Mouse (Mus musculus) adrenal gland, adult 18-20 months (tissue): ENCODE data around the gene Rps6ka3. TPM values are rescaled to one million over a fixed set of nuclear protein-coding genes. Genes with fewer than 3 reads are reported as not detected.

Experiments used
- DNase-seq, 2 experiments: peaks; one replicate each; pipeline ENCODE4 v3.0.0; 2021 to 2022; ENCODE audit warnings: low spot score in 2 of 2
- total RNA-seq, 2 experiments: library from RNA; stranded (reverse); gene quantifications; 1 replicate in 1 of 2; 2 replicates in 1 of 2; pipeline ENCODE4 v1.2.3; 2021

The Rps6ka3 gene
- total RNA-seq, 2 experiments from 2014 or later = 50.6 to 69.6 TPM

DNA sequence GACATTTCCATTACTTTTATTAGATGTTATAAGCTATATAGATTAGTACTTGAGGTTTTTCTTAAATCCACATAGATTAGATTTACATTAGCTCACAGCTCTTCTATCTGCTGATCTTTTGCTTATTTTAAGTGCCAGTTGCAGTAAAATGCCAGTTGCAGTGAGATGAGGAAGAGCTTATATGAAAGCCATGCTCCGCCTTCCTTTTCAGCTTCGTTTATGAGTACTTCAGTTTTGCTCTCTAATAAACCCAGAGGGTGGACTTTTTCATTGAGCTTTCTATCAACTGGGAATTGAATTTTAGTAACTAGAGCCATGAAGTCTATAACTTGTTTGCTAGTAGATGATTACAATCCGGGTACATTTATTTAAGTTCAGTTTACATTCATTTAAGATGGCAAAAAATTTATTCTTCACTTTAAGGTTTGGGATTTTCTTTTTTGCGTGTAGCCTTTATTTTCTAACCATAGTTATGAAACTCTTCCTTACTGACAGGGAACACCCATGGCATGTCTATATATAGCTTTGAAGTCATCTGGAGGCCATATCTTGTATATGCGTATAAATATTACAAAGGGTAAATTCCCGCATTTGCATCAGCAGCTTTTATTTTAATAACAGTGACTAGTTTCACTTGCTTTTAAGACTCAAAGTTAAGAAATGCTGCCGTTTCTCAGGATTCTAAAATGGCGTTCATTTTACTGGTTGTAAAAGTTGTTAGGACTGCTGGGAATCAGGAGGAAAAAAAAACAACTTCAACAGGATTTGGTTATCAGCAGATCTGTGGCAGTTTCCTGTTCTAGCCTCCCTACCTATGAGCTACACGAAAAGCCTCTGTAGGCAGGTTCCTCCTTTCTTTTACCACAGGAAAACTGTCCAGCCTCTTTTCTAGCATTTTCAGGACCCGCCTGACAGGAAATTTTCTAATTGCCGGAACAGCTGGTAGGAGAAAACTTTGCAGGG lies 92.5 kb downstream of the Rps6ka3 start:
- no peak for DNase-seq

DNA sequence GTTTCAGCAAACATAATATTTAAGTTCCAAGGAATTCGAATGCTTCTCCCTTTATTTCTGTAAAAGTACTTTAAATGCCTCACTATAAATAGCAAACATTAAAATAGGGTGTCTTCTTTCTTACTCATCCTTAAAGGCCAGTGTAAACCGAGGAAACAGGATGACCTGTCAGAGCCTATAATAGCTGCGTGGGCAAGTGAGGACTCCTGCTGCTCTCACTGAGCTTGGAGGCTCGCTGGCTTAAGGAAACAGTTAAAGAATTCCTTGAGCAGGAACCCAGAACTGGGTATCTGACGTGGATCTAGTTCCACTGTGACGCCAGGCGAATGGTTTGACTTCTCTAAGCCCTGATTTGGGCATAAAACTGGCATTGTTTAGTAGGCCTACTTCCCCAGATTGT lies 105.2 kb downstream of the Rps6ka3 start:
- DNase-seq = no peak

DNA sequence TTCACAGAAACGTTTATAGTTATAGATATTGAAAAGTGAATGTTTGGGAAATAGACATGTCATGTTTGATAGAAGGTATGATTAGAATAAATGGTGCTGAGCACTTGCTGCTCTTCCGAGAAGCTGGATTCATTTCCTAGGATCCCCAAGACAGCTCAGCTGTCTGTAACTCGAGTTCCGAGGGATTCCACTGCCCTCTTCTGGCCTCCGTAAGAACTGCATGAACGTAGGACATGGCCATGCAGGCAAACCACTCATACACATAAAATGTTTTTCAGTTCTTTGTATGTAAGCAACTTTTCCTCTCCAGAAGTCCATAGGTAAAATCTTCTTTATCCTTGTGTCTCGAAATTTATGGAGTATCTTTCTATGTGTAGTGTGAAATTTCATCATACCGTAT lies 111.2 kb downstream of the Rps6ka3 start:
- peak; percentile 58 to 62 for DNase-seq

DNA sequence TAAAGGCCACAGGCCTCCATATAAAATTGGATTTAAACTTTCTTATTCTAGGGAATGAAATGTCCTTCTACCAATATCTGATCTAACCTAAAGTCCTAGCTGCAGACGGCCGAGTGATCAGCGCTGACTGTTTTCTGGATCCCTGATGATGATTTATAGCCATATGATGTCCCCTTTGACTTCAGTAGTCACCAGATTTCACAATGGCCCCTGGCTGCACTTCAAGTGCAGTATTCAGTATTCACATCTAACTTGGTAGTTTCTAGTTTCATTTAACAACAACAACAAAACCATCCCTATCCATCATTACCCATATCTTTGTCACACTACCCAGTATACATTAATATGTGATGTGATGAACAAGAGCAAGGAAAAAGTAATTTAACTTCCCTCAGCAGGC lies 154.4 kb downstream of the Rps6ka3 start:
- DNase-seq = no peak

DNA sequence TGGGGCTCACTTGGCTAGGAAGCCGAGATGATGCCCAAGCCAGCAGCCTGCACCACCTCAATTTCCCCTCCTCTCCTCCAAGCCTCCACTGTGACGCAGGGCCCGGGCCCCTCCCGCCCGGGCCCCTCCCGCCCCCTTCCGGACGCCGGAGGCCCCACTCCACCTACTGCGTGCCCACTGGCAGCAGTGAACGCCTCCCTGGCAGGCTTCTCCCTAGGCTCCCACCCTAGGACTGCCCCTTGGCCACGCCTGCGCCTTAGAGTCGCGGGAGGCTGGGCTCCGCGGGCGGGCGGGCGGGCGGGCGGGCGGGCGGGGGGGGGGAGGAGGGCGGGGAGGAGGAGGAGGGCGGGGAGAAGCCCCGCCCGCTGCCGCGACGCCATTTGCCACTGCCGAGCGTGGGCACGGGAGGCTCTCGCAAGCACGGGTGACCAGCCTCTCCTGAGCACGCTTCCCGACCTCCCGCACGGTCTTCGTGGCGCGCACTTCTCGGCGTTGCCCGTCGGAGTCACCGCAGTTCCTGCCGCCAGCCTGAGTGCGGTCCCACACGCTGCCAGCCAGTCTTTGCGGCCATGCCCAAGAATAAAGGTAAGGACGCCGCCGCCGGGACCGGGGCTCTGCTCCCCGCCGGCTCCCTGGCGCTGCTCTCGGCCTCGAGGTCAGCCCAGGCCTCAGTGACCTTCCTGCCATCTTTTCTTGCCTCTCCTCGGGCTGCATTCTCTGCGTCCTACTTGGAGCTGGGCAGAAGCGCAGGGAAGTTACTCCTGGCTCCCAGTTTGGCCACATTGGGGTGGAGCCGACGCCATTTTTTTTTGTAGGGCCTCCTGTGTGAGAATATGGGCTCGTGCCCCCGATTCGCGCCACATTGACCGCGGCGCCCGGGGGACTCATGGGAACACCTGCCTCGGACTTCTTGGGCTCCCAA lies 162.0 kb downstream of the Rps6ka3 start, which contains the start of gene Eif1ax:
TSS of gene Eif1ax (plus strand) at position 348 of the 922 bp plus-strand sequence.
- peak; percentile 49 to 62 for DNase-seq

DNA sequence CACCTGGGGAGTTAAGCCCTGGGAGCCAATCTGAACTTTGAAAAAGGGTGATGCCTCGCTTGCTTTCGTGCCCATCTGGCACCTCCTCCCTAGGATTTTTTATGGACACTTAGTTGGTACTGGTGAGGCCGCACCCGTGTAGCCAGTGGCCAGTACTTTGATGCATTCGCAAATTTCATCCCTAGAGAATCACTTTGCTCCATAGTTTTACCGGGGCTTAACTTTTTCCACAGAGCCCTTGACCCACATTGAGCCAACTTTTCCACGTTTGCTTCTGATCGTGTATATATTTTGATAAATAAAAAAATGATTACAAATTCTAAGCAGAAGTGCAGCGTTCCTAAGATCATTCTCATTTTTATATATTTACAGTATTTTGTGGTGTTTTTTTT lies 162.6 kb downstream of the Rps6ka3 start:
- no peak for DNase-seq

DNA sequence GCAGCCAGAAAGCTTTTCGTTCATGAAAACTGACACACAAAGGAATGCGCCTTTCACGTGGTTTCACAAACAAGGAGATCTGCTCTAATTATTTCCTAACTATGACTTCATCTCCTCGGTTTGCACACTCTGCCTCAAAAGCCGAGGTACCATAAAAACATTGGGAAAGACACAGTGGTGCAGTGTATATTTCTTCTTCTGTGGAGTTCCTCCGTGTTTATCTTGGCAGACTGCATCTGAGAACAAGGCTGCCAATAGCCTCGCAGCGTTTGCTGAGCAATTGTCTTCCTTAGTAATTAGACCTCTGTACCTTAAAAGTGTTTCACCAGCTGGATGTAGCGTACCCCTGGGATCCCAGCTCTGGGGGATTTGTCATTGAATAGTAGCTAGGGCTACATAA lies 177.0 kb downstream of the Rps6ka3 start:
- DNase-seq = no peak

DNA sequence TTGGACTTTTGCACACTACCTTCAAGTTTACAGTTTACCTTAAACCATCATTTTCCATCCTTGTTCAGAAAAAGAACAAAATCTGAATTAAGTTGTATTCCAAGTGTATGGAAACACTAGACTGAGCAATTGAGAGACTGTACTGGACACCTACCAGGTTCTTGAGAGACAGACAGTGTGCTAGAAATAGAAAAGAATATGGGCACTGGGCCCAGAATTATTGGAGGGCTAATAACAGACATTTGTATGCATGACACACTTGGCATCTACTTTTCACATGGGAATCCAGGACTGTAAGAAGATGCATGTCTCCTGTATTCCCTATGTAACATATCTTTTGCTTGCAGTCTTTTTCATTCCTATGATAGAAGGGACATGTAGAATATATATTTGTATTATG lies 178.8 kb downstream of the Rps6ka3 start:
- no peak for DNase-seq

DNA sequence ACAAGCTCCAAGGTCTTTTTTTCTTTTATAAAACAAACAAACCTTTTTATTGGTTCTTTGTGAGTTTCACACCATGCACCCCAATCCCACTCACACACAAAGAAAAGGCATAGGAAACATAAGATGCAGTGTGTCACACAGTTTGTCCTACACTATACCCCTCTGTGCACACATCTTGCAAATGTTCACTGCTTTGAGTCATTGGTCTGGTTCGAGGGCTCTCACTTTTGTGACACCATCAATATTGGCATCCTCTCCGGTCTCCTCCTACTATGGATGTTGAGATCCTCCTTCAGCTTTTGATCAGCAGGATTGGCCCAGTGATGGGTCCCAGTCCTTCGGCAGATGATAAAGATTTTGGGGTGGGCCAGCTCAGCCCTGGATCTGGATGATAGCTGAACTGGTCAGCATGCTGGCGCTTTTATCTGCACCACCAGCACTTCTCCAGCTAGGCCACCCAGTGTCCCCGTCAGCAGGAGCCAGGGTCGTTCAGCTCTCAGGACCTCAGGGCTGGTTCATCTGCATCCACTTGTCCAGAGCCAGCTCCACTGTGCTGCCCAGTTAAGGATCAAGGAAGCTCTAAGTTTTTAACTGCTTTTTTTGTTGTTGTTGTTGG lies 180.3 kb downstream of the Rps6ka3 start:
- DNase-seq = no peak

DNA sequence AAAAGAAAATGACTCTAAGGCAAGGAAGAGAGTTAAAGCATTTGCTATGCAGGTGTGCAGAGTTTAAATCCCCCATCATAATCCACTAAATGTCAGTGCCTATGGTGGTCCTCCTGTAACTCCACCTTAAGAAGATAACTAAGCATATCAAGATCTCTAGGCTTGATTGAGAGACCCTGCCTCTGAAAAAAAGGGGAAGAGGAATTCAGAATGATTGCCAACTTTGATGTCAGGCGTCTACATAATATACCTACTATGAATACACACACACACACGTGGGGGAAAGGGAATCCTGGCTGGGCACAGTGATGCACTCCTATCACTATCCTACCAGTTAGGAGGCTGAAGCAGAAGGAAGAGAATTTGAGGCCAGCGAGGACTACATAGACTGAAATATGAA lies 181.1 kb downstream of the Rps6ka3 start:
- DNase-seq = no peak

DNA sequence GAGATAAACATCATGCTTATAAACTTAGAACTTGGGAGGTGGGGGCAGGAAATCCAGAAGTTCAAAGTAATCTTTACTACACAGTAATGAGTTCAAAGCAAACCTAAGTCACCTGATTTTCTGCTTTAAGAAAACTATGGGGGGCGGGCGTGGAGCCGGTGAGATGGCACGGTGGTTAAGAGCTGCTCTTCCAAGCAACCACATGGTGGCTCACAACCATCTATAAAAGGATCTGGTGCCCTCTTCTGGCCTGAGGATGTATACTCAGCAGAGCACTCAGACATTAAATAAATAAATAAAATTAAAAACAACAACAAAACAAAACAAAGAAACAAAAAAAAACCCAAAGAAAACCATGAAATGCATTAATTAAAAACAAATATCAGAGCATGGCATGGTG lies 199.1 kb downstream of the Rps6ka3 start:
- DNase-seq = no peak

DNA sequence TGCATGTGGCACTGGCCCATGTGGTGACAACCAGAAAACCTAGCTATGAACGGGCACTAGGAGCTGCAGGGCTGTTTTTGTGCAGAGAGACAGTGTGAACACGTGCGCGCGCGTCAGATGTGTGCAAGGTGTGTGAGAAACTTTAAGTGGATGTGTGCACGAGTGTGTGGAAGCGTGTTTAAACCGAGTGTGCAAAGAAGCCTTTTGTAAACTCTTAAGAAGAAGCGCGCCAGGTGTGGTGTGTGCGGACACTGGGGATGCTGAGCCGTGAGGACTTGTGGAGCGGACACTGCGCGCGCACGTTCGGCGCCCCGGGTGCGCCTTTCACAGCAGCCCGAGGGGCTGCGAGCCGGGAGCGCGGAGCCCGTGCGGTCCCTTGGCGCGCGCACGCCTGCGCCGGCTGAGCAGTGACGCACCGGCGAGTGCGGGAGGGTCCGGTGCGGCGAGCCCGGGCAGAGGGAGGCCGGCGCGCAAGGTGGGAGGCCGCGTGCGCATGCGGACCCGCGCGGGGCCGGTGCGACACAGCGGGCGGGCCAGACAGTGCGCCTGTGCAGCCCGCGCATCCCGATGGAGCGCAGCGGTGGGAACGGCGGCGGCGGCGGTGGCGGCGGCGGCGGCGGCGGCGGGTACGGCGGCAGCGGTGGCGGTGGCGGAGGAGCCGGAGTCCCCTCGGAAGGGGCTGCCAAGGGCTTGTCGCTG lies 204.2 kb downstream of the Rps6ka3 start, which contains the start of gene Map7d2:
TSS of gene Map7d2 (plus strand) at position 443 of the 699 bp plus-strand sequence.
- DNase-seq = peak; percentile 14 to 17

DNA sequence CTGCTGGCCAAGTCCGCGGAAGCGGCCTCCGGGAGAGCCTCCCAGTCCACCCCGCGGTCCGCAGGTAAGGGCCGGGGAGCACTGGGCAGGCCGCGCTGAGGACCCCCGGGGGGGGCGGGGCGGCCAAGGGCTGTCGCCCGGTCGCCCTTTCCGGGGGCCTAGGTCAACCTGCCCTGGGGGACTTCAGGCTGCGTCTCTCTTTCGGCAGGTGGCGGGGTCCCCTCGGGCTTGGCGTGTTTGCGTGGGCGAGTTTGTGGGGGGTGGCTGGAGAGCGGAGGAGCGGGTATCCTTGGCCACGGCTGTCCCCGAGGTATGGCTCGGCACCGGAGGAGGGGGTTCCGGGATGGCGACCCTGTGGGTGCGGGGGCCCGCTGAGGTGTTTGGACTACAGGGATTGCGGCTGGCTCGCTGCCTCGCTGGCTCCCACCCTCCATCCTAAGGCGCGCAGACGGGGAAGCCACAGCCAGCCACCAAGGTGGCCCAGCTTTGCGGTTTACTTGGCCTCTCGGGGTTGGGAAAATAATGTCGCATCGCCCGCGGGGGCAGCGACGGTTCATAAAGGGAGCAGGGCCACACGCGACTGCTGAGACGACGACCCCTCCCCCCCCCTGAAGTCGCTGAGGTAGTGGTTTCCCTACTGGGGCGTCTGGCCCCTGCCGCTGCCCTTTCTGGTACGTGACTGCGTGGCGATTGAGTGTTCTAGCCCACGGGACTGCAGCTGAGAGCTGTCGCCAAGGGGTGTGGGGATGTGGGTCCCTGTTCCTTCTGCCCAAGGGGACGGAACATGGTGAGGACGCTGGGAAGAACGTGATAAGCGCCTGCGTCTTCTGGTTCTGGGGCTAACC lies 204.9 kb downstream of the Rps6ka3 start:
- no peak for DNase-seq

Other genes starting within 250 kb of the Rps6ka3 start
- gene Eif1ax, start 161.9 kb downstream of the Rps6ka3 start, total RNA-seq = 10 to 100 TPM; 88.4 to 93.2 TPM
- gene Map7d2, start 204.3 kb downstream of the Rps6ka3 start, total RNA-seq = 1 to 10 TPM; 3.9 to 4.0 TPM